Mouse (Mus musculus): ENCODE data around the gene Ccdc33. TPM values are rescaled to one million over a fixed set of nuclear protein-coding genes. Genes with fewer than 3 reads are reported as not detected.
A peak's percentile ranks its signal among the peaks of the same experiment; 100 is the strongest.

Gene Ccdc33
- polyA plus RNA-seq, 1 experiment from 2014 or later: 0.43 TPM

DNA sequence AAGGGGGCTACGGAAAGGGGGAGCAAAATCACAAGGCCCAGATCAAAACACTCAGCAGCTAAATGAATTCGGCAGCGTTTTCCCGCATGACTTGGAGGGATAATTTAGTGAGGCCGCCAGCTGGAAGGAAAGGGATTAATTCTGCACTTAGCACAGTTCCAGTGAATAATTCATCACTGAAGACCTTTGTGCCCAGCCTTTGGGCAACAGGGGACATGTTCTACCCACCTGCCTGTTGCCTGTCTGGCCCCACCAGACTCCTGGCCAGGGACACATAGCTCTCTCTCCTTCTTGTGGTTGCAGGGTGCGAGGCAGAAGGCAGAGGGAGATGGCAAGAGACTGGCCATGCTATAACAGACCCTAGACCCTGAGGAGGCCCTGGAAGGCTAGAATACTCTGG lies 53.1 kb downstream of the Ccdc33 start:
- WGBS: 18% methylated on average over 6 of the region's 6 CpGs
- 0 out of 2 replicates have a peak, but pooled peaks have one; percentile 37 for ATAC-seq
- Histone ChIP-seq H3K27ac (ENCODE audit: low read depth, low read length) (peak overlapping the region; percentile 59), H3K4me1 (ENCODE audit: control insufficient read depth, insufficient read depth, low read depth, low read length) (peaks cover 25% of the 10 kb centered on the region), H3K4me2 (ENCODE audit: low read length) (no peak overlapping the region), H3K9ac (ENCODE audit: low read depth, low read length) (no peak overlapping the region), H3K9me3 (ENCODE audit: control insufficient read depth, low read length) (no peaks in the 10 kb centered on the region), H3K27me3 (replicated peaks; ENCODE audit: control insufficient read depth, insufficient read depth, low read length) (no peaks in the 10 kb centered on the region), H3K36me3 (ENCODE audit: control insufficient read depth, insufficient read depth, low read length) (no peaks in the 10 kb centered on the region), H3K4me3 (ENCODE audit: low read length) (no peak overlapping the region)

DNA sequence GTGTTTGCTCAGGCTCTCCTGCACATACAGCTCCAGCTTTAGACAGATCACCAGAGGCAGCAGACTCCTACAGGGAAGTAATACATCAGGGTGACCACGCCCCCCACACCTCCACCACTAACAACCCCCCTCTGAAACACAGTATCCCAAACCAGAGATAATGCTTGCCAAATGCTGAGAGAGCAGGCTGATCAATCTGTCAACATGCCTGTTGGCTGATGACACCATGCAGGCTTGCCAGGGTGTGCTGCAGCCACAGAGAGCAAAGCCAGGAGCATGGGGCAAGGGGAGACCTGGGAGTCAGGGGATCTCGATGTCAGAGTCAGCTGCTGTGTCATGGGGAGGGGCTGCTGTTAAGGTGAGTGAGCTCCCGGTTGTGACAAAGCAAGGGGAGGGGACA lies 55.1 kb downstream of the Ccdc33 start, which contains the start of gene Stra6:
TSS of gene Stra6 (plus strand) at position 258 of the 400 bp plus-strand sequence.
- Histone ChIP-seq H3K27me3 (replicated peaks; ENCODE audit: control insufficient read depth, insufficient read depth, low read length) (no peaks in the 10 kb centered on the region), H3K9me3 (ENCODE audit: control insufficient read depth, low read length) (no peaks in the 10 kb centered on the region), H3K27ac (ENCODE audit: low read depth, low read length) (no peak within 1 kb of the TSS), H3K4me3 (ENCODE audit: low read length) (no peak within 1 kb of the TSS), H3K9ac (ENCODE audit: low read depth, low read length) (no peak within 1 kb of the TSS), H3K4me2 (ENCODE audit: low read length) (no peak within 1 kb of the TSS), H3K36me3 (ENCODE audit: control insufficient read depth, insufficient read depth, low read length) (no peaks in the 10 kb centered on the region), H3K4me1 (ENCODE audit: control insufficient read depth, insufficient read depth, low read depth, low read length) (peaks cover 33% of the 10 kb centered on the region)
- ATAC-seq: no peak
- 53% methylated on average over 3 of the region's 3 CpGs for WGBS

DNA sequence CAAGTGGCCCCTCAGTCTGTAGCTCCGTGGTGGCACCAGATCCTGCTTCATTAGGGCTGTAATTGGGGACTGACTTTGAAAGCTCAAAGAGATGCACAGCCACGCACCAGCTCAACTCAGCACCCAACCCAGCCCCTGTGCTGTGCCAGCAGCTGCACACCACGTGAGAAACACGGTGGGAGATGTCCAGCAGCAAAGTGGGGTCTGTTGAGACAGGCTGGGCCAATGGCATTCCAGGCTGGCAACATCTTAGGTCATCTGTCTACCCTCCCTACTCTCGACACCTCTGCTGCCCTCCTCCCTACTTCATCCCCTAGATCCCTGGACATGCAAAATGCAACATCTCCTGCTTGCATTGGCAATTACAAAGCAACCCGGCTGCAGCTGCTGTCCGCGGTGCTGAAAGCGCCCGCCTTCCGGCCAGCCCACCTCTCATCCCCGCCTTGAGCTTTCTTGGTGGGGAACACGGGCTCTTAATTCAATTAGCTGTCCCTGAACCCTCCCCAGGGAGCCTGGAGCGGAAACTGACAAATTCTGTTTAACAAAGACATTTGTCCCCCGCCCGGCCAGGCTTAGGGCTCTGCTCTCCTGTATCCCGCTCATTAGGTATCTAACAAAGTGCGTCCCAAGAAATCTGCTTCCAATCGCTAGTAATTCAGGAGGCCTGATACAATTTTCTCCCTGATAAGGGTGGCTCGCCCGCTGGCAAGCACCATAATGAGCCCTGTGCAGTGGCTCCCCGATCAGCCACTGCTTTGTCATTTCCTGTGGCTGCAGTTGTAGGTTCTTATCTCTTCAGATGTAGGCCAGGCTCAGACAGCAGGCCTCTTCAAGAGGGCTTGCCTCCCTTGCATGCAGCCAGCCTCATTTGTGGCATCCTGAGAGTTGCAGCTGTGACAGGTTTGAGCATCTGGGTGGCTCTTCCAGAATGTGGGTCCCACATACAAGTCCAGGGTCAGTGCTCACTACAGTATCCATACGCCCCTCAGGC lies 57.7 kb downstream of the Ccdc33 start:
- Histone ChIP-seq H3K4me2 (ENCODE audit: low read length) (peak overlapping the region; percentile 19; the same call in 1 of the 2 replicates), H3K27ac (ENCODE audit: low read depth, low read length) (peak overlapping the region; percentile 59), H3K9ac (ENCODE audit: low read depth, low read length) (0 out of 2 replicates have a peak overlapping the region, but pooled peaks have one; percentile 4), H3K36me3 (ENCODE audit: control insufficient read depth, insufficient read depth, low read length) (no peaks in the 10 kb centered on the region), H3K4me3 (ENCODE audit: low read length) (no peak overlapping the region), H3K4me1 (ENCODE audit: control insufficient read depth, insufficient read depth, low read depth, low read length) (peaks cover 26% of the 10 kb centered on the region), H3K27me3 (replicated peaks; ENCODE audit: control insufficient read depth, insufficient read depth, low read length) (peaks cover 5% of the 10 kb centered on the region; the same call in 1 of the 2 replicates), H3K9me3 (ENCODE audit: control insufficient read depth, low read length) (no peaks in the 10 kb centered on the region)
- ATAC-seq: peak; percentile 59
- 9% methylated on average over 23 of the region's 23 CpGs for WGBS

DNA sequence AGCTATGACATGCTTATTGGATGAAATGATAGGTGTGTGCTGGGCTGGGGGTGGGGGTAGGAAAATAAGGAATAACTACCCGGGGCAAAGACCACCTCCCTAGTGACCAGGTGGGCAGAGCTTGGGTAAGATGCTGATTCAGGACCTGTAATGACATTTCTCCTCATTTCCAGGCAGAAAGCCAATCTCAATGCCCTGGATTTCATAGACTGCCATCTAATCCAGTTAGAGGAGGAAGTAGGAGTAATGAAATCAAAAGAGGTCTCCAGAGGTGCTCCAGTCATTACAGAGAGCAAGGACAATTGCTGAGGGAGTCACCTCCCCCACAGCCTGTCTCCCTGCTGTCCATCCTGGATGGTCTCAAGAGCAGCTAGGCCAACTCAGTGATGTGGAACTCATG lies 58.7 kb downstream of the Ccdc33 start:
- peaks cover 5% of the 10 kb centered on the region; the same call in 1 of the 2 replicates for H3K27me3 ChIP-seq (replicated peaks; ENCODE audit: control insufficient read depth, insufficient read depth, low read length)
- no peak for ATAC-seq
- H3K4me2 ChIP-seq (ENCODE audit: low read length): no peak overlapping the region
- no peaks in the 10 kb centered on the region for H3K36me3 ChIP-seq (ENCODE audit: control insufficient read depth, insufficient read depth, low read length)
- H3K4me1 ChIP-seq (ENCODE audit: control insufficient read depth, insufficient read depth, low read depth, low read length): peaks cover 25% of the 10 kb centered on the region
- no peak overlapping the region for H3K9ac ChIP-seq (ENCODE audit: low read depth, low read length)
- H3K9me3 ChIP-seq (ENCODE audit: control insufficient read depth, low read length): no peaks in the 10 kb centered on the region
- H3K27ac ChIP-seq (ENCODE audit: low read depth, low read length): no peak overlapping the region; the same call in 1 of the 2 replicates
- no peak overlapping the region for H3K4me3 ChIP-seq (ENCODE audit: low read length)
- WGBS: 60% methylated on average over 1 of the region's 1 CpGs

DNA sequence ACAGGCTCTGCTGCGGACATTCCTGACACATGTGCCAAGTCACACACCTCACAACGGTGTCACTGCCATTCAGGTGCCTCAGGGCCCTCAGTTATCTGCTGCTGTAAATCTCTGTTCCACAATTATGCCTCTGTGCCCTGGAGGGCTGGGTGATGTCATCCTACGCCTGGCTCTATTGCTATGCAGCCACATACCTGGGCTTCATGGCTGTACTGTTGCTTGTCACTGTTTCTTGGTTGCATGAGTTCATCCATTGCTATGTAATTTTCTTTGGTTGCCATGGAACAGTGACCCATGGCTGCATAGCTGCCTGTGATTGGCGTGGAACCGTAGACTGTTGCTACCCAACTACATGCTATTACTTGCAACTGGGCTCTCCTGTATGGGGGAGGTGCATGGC lies 63.0 kb downstream of the Ccdc33 start:
- no peak overlapping the region for H3K27ac ChIP-seq (ENCODE audit: low read depth, low read length)
- H3K4me3 ChIP-seq (ENCODE audit: low read length): no peak overlapping the region
- no peak overlapping the region for H3K9ac ChIP-seq (ENCODE audit: low read depth, low read length)
- H3K4me1 ChIP-seq (ENCODE audit: control insufficient read depth, insufficient read depth, low read depth, low read length): peaks cover 20% of the 10 kb centered on the region
- H3K9me3 ChIP-seq (ENCODE audit: control insufficient read depth, low read length): no peaks in the 10 kb centered on the region
- no peak overlapping the region for H3K4me2 ChIP-seq (ENCODE audit: low read length)
- H3K27me3 ChIP-seq (replicated peaks; ENCODE audit: control insufficient read depth, insufficient read depth, low read length): peaks cover 5% of the 10 kb centered on the region; the same call in 1 of the 2 replicates
- ATAC-seq: peak; percentile 26; the same call in 1 of the 2 replicates
- WGBS: 57% methylated on average over 5 of the region's 5 CpGs
- no peaks in the 10 kb centered on the region for H3K36me3 ChIP-seq (ENCODE audit: control insufficient read depth, insufficient read depth, low read length)

DNA sequence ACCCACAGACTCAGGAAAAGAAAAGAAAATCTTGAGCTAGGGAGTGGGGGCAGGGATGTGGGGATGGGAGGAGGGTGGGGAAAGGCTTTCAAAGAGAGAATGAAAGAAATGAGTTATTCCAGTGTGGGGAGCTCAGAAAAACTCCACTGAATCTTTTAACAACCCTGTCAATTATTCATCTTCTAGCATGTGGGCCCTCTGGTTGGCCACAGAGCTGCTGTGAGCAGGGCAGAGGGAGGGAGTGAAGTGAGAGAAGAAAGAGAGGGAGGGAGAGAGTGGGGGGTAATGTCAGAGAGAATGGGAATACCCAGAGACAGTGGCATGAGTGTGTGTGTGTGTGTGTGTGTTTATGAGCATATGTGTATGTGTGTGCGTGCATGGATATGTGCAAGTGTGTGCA lies 64.6 kb downstream of the Ccdc33 start:
- Histone ChIP-seq H3K4me3 (ENCODE audit: low read length) (no peak overlapping the region), H3K27ac (ENCODE audit: low read depth, low read length) (no peak overlapping the region), H3K9me3 (ENCODE audit: control insufficient read depth, low read length) (no peaks in the 10 kb centered on the region), H3K9ac (ENCODE audit: low read depth, low read length) (no peak overlapping the region), H3K27me3 (replicated peaks; ENCODE audit: control insufficient read depth, insufficient read depth, low read length) (peaks cover 5% of the 10 kb centered on the region; the same call in 1 of the 2 replicates), H3K36me3 (ENCODE audit: control insufficient read depth, insufficient read depth, low read length) (no peaks in the 10 kb centered on the region), H3K4me1 (ENCODE audit: control insufficient read depth, insufficient read depth, low read depth, low read length) (peaks cover 19% of the 10 kb centered on the region), H3K4me2 (ENCODE audit: low read length) (no peak overlapping the region)
- no peak for ATAC-seq
- WGBS: 97% methylated on average over 1 of the region's 1 CpGs

DNA sequence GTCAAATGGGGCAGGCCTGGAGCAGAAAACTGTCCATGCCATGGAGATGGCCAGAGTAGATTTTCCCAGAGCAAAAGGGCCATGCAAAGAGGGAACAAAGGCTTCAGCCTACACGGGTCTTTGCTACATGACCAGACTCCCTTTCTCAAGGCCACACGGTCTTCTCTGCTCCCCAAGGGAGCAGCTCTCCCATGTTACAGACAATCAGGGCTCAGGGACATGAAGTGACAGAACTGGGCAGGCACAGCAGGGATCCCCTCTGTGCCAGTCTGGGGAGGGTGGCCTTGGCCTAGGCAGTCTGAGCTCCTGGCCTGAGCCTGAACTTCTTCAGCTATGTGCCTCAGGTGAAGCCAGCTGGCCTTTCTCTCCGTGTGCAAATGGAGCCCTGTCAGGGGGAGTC lies 65.1 kb downstream of the Ccdc33 start:
- 0 out of 2 replicates have a peak overlapping the region, but pooled peaks have one; percentile 32 for H3K27ac ChIP-seq (ENCODE audit: low read depth, low read length)

DNA sequence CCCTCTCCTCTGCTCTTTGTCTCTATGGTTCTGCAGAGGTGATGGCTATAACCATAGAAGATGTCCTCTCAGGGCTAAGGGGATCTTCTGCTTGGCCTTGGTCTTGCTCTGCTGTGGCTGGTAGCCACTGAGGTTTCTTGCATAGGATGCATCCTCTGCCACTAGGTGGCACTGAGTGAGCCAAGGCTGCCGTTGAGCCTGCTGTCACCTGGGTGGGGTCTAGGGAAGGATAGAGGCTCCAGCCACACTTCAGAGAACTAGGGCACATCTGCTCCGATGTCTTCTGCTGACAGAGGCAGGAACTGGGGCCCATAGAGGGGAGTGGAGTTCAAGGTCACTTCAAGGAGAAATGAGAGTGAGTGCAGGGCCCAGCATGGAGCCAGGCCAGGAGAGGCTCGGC lies 65.5 kb downstream of the Ccdc33 start:
- Histone ChIP-seq H3K4me3 (ENCODE audit: low read length) (no peak overlapping the region), H3K36me3 (ENCODE audit: control insufficient read depth, insufficient read depth, low read length) (no peaks in the 10 kb centered on the region), H3K27me3 (replicated peaks; ENCODE audit: control insufficient read depth, insufficient read depth, low read length) (0 out of 2 replicates have a peak, but pooled peaks cover 2% of the 10 kb centered on the region), H3K4me2 (ENCODE audit: low read length) (no peak overlapping the region), H3K9me3 (ENCODE audit: control insufficient read depth, low read length) (no peaks in the 10 kb centered on the region), H3K4me1 (ENCODE audit: control insufficient read depth, insufficient read depth, low read depth, low read length) (peaks cover 27% of the 10 kb centered on the region), H3K27ac (ENCODE audit: low read depth, low read length) (no peak overlapping the region), H3K9ac (ENCODE audit: low read depth, low read length) (no peak overlapping the region)
- whole genome bisulfite sequencing: 15% methylated on average over 3 of the region's 3 CpGs
- no peak for ATAC-seq

More for the DNA sequence above, 65.1 kb downstream of the Ccdc33 start:
- 47% methylated on average over 3 of the region's 3 CpGs for WGBS
- H3K9ac ChIP-seq (ENCODE audit: low read depth, low read length): peak overlapping the region; percentile 46; the same call in 1 of the 2 replicates
- no peaks in the 10 kb centered on the region for H3K36me3 ChIP-seq (ENCODE audit: control insufficient read depth, insufficient read depth, low read length)
- no peak overlapping the region for H3K4me3 ChIP-seq (ENCODE audit: low read length)
- peaks cover 23% of the 10 kb centered on the region for H3K4me1 ChIP-seq (ENCODE audit: control insufficient read depth, insufficient read depth, low read depth, low read length)
- H3K4me2 ChIP-seq (ENCODE audit: low read length): no peak overlapping the region
- H3K9me3 ChIP-seq (ENCODE audit: control insufficient read depth, low read length): no peaks in the 10 kb centered on the region
- ATAC-seq: no peak
- H3K27me3 ChIP-seq (replicated peaks; ENCODE audit: control insufficient read depth, insufficient read depth, low read length): peaks cover 5% of the 10 kb centered on the region; the same call in 1 of the 2 replicates

DNA sequence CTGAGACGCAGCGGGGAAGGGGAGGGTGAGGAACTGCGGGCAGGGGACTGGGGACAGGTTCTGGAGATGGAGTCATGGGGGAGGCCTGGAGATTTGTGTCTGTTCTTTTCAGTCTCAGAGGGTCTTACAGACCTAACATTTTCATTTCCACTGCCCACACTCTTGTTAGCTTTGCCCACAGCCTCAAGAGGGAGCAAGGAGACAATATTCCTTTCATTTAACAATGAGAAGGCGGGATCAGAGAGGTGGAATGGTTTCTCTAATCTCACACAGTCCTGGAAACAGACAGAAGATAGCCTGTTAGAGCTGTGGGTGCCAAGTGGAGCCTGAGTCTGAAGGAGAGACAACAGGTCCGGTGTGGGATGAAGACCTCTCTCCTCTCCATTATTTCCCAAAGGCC lies 66.7 kb downstream of the Ccdc33 start:
- H3K4me1 ChIP-seq (ENCODE audit: control insufficient read depth, insufficient read depth, low read depth, low read length): peaks cover 31% of the 10 kb centered on the region
- 0 out of 2 replicates have a peak, but pooled peaks cover 2% of the 10 kb centered on the region for H3K27me3 ChIP-seq (replicated peaks; ENCODE audit: control insufficient read depth, insufficient read depth, low read length)
- WGBS: 35% methylated on average over 5 of the region's 5 CpGs
- H3K9ac ChIP-seq (ENCODE audit: low read depth, low read length): no peak overlapping the region; the same call in 1 of the 2 replicates
- no peaks in the 10 kb centered on the region for H3K9me3 ChIP-seq (ENCODE audit: control insufficient read depth, low read length)
- H3K27ac ChIP-seq (ENCODE audit: low read depth, low read length): no peak overlapping the region
- ATAC-seq: no peak
- no peak overlapping the region for H3K4me2 ChIP-seq (ENCODE audit: low read length)
- no peak overlapping the region for H3K4me3 ChIP-seq (ENCODE audit: low read length)
- H3K36me3 ChIP-seq (ENCODE audit: control insufficient read depth, insufficient read depth, low read length): no peaks in the 10 kb centered on the region

Data from hindbrain, embryonic 16.5 days (tissue).